Mouse (Mus musculus): ENCODE measurements around the gene Tfeb. TPM values are rescaled to one million over a fixed set of nuclear protein-coding genes. Genes with fewer than 3 reads are reported as not detected.

Gene Tfeb
- polyA plus RNA-seq, 1 experiment from 2014 or later, result 25.7 TPM

GRCm38 (mm10) chr17:47694503-47695336, 42.1 kb upstream of the Tfeb start, which contains the start of gene Prickle4:
Gene Prickle4 (minus strand): TSS chr17:47694736.
- peak within 1 kb of the TSS; percentile 78 for H3K4me3 ChIP-seq (ENCODE audit: low read length)
- H3K9me3 ChIP-seq (replicated peaks; ENCODE audit: control insufficient read depth, low read length), result no peaks in the 10 kb centered on the region
- peak within 1 kb of the TSS; percentile 95 for H3K4me2 ChIP-seq (ENCODE audit: low read depth, low read length)
- H3K36me3 ChIP-seq (ENCODE audit: control insufficient read depth, insufficient read depth), result no peaks in the 10 kb centered on the region
- H3K4me1 ChIP-seq (ENCODE audit: control insufficient read depth, insufficient read depth, low read length), result peaks cover 3% of the 10 kb centered on the region
- H3K27me3 ChIP-seq (ENCODE audit: control insufficient read depth, insufficient read depth, low read length), result peaks cover 3% of the 10 kb centered on the region; the same call in 1 of the 2 replicates
- under 1% methylated on average over 57 of the region's 82 CpGs for WGBS
- H3K27ac ChIP-seq (ENCODE audit: low read length), result peak within 1 kb of the TSS; percentile 68
- H3K9ac ChIP-seq (ENCODE audit: low read length), result peak within 1 kb of the TSS; percentile 87
- peak; percentile 96 for ATAC-seq (replicated peaks; ENCODE audit: extremely low read depth, insufficient read depth, low FRiP score)

DNA sequence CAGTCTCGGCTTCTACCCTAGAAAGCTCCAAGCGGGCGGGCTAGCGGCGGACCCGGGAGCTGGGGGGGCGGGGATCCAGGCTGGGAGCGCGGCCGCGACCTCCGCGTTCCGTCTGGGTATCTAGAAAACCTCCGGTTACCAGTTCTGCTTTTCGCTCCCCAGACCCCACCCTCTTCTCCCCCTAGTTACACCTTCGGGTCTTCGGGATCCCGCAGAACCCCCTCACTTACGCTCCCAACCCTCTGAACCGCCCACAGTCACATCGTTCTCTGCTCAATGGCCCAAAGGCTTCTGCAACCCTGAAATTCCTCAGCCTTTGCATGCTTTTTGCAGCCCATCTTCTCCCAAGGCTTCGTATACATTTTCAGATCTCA, 41.5 kb upstream of the Tfeb start:
- 2% methylated on average over 9 of the region's 23 CpGs for WGBS
- no peak for ATAC-seq (replicated peaks; ENCODE audit: extremely low read depth, insufficient read depth, low FRiP score)
- peaks cover 3% of the 10 kb centered on the region; the same call in 1 of the 2 replicates for H3K27me3 ChIP-seq (ENCODE audit: control insufficient read depth, insufficient read depth, low read length)

DNA sequence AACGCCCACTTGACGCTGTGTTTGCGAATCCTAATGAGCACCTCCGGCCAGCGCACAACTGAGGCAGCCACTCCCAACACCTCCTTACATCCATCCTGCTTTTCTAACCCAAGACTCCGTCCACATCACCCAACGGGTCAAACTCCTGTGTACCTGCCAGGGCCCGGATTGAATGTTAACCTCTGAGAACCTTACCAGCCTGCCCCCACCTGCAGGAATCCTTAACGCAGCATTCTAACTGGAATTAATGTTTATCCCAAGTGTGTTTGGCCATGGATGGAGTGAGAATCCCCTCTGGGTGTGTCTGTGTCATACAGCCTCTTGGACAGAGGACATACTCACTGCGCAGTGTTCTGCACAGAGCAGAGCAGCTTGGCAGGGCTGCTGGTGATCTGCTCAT, 38.7 kb upstream of the Tfeb start:
- Histone ChIP-seq H3K27me3 (ENCODE audit: control insufficient read depth, insufficient read depth, low read length) (peaks cover 4% of the 10 kb centered on the region), H3K4me3 (ENCODE audit: low read length) (no peak overlapping the region), H3K4me2 (ENCODE audit: low read depth, low read length) (no peak overlapping the region), H3K9ac (ENCODE audit: low read length) (no peak overlapping the region), H3K4me1 (ENCODE audit: control insufficient read depth, insufficient read depth, low read length) (peaks cover 3% of the 10 kb centered on the region; the same call in 1 of the 2 replicates), H3K9me3 (replicated peaks; ENCODE audit: control insufficient read depth, low read length) (no peaks in the 10 kb centered on the region), H3K27ac (ENCODE audit: low read length) (no peak overlapping the region), H3K36me3 (ENCODE audit: control insufficient read depth, insufficient read depth) (peaks cover 4% of the 10 kb centered on the region; the same call in 1 of the 2 replicates)
- ATAC-seq (replicated peaks; ENCODE audit: extremely low read depth, insufficient read depth, low FRiP score), result no peak
- 88% methylated on average over 10 of the region's 10 CpGs for WGBS

More for the DNA sequence above, 41.5 kb upstream of the Tfeb start:
- peaks cover 3% of the 10 kb centered on the region; the same call in 1 of the 2 replicates for H3K4me1 ChIP-seq (ENCODE audit: control insufficient read depth, insufficient read depth, low read length)
- H3K9ac ChIP-seq (ENCODE audit: low read length), result peak overlapping the region; percentile 87
- H3K27ac ChIP-seq (ENCODE audit: low read length), result peak overlapping the region; percentile 54; the same call in 1 of the 2 replicates
- H3K4me3 ChIP-seq (ENCODE audit: low read length), result peak overlapping the region; percentile 78
- peak overlapping the region; percentile 95 for H3K4me2 ChIP-seq (ENCODE audit: low read depth, low read length)
- no peaks in the 10 kb centered on the region for H3K9me3 ChIP-seq (replicated peaks; ENCODE audit: control insufficient read depth, low read length)
- H3K36me3 ChIP-seq (ENCODE audit: control insufficient read depth, insufficient read depth), result no peaks in the 10 kb centered on the region

- no peak overlapping the region for H3K4me2 ChIP-seq (ENCODE audit: low read depth, low read length)
- 81% methylated on average over 2 of the region's 2 CpGs for WGBS
- H3K9ac ChIP-seq (ENCODE audit: low read length), result no peak overlapping the region
- H3K4me1 ChIP-seq (ENCODE audit: control insufficient read depth, insufficient read depth, low read length), result peaks cover 2% of the 10 kb centered on the region; the same call in 1 of the 2 replicates
- H3K27ac ChIP-seq (ENCODE audit: low read length), result no peak overlapping the region
- H3K27me3 ChIP-seq (ENCODE audit: control insufficient read depth, insufficient read depth, low read length), result peaks cover 6% of the 10 kb centered on the region
- peaks cover 6% of the 10 kb centered on the region; the same call in 1 of the 2 replicates for H3K36me3 ChIP-seq (ENCODE audit: control insufficient read depth, insufficient read depth)
- H3K4me3 ChIP-seq (ENCODE audit: low read length), result no peak overlapping the region
- ATAC-seq (replicated peaks; ENCODE audit: extremely low read depth, insufficient read depth, low FRiP score), result no peak
- H3K9me3 ChIP-seq (replicated peaks; ENCODE audit: control insufficient read depth, low read length), result no peaks in the 10 kb centered on the region
Observed at GRCm38 (mm10) chr17:47699055-47699454, 37.8 kb upstream of the Tfeb start.

DNA sequence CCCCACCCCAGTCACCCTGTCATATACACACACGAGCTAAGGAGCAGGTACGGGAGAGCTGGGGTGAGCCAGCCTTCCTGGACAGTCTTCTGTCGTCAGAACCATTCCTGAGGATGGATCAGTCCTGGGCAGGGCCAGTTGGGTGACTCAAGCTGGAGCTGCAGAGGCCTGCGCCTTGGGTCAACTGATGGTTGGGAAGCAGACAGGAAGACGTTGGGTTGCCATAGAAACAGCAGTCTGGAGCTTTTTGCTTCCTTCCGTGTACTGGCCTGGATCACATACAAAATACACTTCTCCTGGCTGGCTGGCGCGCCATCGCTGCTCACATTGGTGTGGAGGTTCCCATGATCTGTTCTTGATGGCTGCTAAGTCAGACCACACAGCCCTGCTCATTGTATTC, 35.0 kb upstream of the Tfeb start:
- no peaks in the 10 kb centered on the region for H3K4me1 ChIP-seq (ENCODE audit: control insufficient read depth, insufficient read depth, low read length)
- H3K9me3 ChIP-seq (replicated peaks; ENCODE audit: control insufficient read depth, low read length), result no peaks in the 10 kb centered on the region
- no peak for ATAC-seq (replicated peaks; ENCODE audit: extremely low read depth, insufficient read depth, low FRiP score)
- peaks cover 3% of the 10 kb centered on the region for H3K27me3 ChIP-seq (ENCODE audit: control insufficient read depth, insufficient read depth, low read length)
- no peak overlapping the region for H3K27ac ChIP-seq (ENCODE audit: low read length)
- no peak overlapping the region for H3K9ac ChIP-seq (ENCODE audit: low read length)
- no peak overlapping the region for H3K4me3 ChIP-seq (ENCODE audit: low read length)
- WGBS, result 71% methylated on average over 9 of the region's 9 CpGs
- peaks cover 6% of the 10 kb centered on the region; the same call in 1 of the 2 replicates for H3K36me3 ChIP-seq (ENCODE audit: control insufficient read depth, insufficient read depth)
- H3K4me2 ChIP-seq (ENCODE audit: low read depth, low read length), result no peak overlapping the region

GRCm38 (mm10) chr17:47702548-47703345, 34.1 kb upstream of the Tfeb start:
- Histone ChIP-seq H3K4me2 (ENCODE audit: low read depth, low read length) (no peak overlapping the region), H3K27me3 (ENCODE audit: control insufficient read depth, insufficient read depth, low read length) (peaks cover 3% of the 10 kb centered on the region), H3K36me3 (ENCODE audit: control insufficient read depth, insufficient read depth) (peaks cover 6% of the 10 kb centered on the region; the same call in 1 of the 2 replicates), H3K4me3 (ENCODE audit: low read length) (no peak overlapping the region), H3K27ac (ENCODE audit: low read length) (no peak overlapping the region), H3K9me3 (replicated peaks; ENCODE audit: control insufficient read depth, low read length) (no peaks in the 10 kb centered on the region), H3K4me1 (ENCODE audit: control insufficient read depth, insufficient read depth, low read length) (no peaks in the 10 kb centered on the region), H3K9ac (ENCODE audit: low read length) (no peak overlapping the region)
- 45% methylated on average over 28 of the region's 28 CpGs for WGBS
- ATAC-seq (replicated peaks; ENCODE audit: extremely low read depth, insufficient read depth, low FRiP score), result no peak

DNA sequence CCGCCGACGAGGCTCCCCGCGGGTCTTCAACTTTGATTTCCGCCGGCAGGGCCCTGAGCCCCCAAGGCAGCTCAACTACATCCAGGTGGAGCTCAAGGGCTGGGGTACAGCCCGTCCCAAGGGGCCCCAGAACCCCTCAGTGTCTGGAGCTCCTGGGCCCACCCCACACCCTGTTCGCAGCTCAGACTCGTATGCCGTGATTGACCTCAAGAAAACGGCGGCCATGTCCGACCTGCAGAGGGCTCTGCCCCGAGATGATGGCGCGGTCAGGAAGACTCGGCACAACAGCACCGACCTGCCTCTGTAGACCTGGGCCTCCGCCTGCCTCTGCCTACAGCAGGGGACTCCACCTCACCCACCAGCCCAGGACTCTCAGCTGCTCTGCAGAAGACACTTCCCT, 33.3 kb upstream of the Tfeb start:
- Histone ChIP-seq H3K27ac (ENCODE audit: low read length) (no peak overlapping the region), H3K4me3 (ENCODE audit: low read length) (no peak overlapping the region), H3K9ac (ENCODE audit: low read length) (no peak overlapping the region), H3K9me3 (replicated peaks; ENCODE audit: control insufficient read depth, low read length) (no peaks in the 10 kb centered on the region), H3K27me3 (ENCODE audit: control insufficient read depth, insufficient read depth, low read length) (peaks cover 3% of the 10 kb centered on the region), H3K4me1 (ENCODE audit: control insufficient read depth, insufficient read depth, low read length) (no peaks in the 10 kb centered on the region), H3K36me3 (ENCODE audit: control insufficient read depth, insufficient read depth) (peaks cover 6% of the 10 kb centered on the region; the same call in 1 of the 2 replicates), H3K4me2 (ENCODE audit: low read depth, low read length) (no peak overlapping the region)
- no peak for ATAC-seq (replicated peaks; ENCODE audit: extremely low read depth, insufficient read depth, low FRiP score)
- WGBS, result 38% methylated on average over 20 of the region's 20 CpGs

DNA sequence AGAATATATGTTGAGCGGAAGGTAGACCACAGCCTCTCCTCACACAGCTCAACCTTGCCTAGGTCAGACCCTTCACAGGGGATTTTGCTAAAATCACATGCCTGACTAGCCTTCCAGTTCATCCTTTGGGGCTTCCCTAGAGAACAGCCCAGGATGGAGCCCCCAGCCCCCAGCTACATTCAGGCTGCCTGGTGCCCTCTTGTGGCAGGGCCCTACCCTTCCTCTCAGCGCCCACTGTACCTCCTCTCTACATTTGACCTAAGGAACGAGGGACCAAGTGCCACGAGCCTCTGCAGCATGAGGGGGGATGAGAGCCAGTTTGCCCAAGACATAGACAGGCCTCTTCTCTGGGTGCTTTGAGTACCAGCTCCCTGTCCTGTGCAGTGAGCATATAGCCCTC, 32.1 kb upstream of the Tfeb start:
- H3K36me3 ChIP-seq (ENCODE audit: control insufficient read depth, insufficient read depth), result peaks cover 6% of the 10 kb centered on the region; the same call in 1 of the 2 replicates
- no peak overlapping the region for H3K4me2 ChIP-seq (ENCODE audit: low read depth, low read length)
- ATAC-seq (replicated peaks; ENCODE audit: extremely low read depth, insufficient read depth, low FRiP score), result no peak
- H3K27ac ChIP-seq (ENCODE audit: low read length), result no peak overlapping the region
- no peak overlapping the region for H3K9ac ChIP-seq (ENCODE audit: low read length)
- H3K27me3 ChIP-seq (ENCODE audit: control insufficient read depth, insufficient read depth, low read length), result peaks cover 3% of the 10 kb centered on the region
- no peaks in the 10 kb centered on the region for H3K9me3 ChIP-seq (replicated peaks; ENCODE audit: control insufficient read depth, low read length)
- WGBS, result 82% methylated on average over 4 of the region's 4 CpGs
- no peak overlapping the region for H3K4me3 ChIP-seq (ENCODE audit: low read length)
- no peaks in the 10 kb centered on the region for H3K4me1 ChIP-seq (ENCODE audit: control insufficient read depth, insufficient read depth, low read length)
